Mouse (Mus musculus) embryonic stem cell, embryonic (primary cell): ENCODE data around the gene Txndc9.

Experiments used
- CTCF ChIA-PET, 4 experiments: fragments of 300-600 bp in 2 of 4; fragments of 350-600 bp in 2 of 4; sonication (Branson Sonifier 250); formaldehyde crosslinking; loops; one replicate each; lab custom pipeline; 2022; ENCODE audit warnings: inconsistent platforms in 2 of 4; lab: Charles Lee
- POLR2A ChIA-PET, 4 experiments: fragments of 300-600 bp in 2 of 4; fragments of 350-600 bp in 2 of 4; sonication (Branson Sonifier 250); formaldehyde crosslinking; loops; one replicate each; lab custom pipeline; 2022; ENCODE audit warnings: antibody characterized with exemption in 4 of 4, inconsistent platforms in 1 of 4; lab: Charles Lee

The Txndc9 gene

DNA sequence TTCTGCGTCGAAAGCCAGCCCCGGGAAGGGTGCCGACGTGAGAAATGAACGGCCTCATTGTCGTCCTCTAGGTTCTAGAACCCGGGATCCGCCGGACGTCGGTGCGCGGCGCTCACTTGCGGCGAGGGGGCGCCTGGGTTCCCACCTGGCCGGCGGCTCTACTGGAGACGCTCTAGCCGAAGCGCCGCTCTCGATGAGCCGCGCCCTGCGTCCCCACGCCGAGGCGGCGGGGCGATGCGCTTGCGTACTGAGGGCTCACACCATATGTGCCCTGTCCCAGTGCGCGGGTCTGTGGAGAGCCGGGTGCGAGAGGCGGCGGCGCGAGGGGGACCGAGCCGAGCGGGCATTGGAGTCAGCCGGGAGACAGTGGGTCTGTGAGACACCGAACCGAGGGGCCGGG lies at the start of gene Txndc9, which contains the start of gene Eif5b:
TSS of gene Txndc9 (minus strand) at position 27 of the 400 bp plus-strand sequence.
TSS of gene Eif5b (plus strand) at position 144 of the 400 bp plus-strand sequence.
- CTCF ChIA-PET, result no interaction called here

DNA sequence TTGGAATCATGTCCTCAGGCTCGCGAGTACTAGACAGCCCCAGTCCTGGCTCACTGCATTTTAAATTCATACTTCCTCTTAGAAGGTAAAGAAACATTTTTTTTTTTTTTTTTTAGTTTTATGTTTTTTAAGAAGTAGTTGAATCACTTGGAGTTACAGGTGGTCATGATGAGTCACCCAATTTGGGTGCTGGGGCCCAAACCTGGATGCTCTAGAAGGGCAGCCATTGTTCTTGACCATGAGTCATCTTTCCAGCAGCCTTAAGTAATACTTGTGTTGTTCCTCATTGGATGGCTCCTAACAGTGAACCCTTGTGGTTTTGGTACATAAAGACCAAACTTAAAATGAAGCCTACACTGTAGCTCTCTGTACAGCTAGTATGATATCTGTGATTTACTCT lies 41.2 kb upstream of the Txndc9 start:
- CTCF ChIA-PET, result interaction anchor here in 1 of 4 experiments (0.7 kb wide), 1 partner anchor 34 kb away, joined by 6 read pairs; no protein-coding TSS in a partner anchor
- POLR2A ChIA-PET, result interaction anchor here in 1 of 4 experiments (0.5 to 1.7 kb wide), 3 partner anchors 18 to 1260 kb away, joined by 3 to 8 read pairs (median 3); no protein-coding TSS in a partner anchor

More for the DNA sequence above, at the start of gene Txndc9, which contains the start of gene Eif5b:
- POLR2A ChIA-PET, result interaction anchor here in 2 of 4 experiments (0.9 to 2.5 kb wide), 6 partner anchors 11 to 133 kb away, joined by 3 to 15 read pairs (median 5); partner anchors contain the start of genes Mitd1 (in 2 of the 2) and Mrpl30 (in 2 of the 2)

DNA sequence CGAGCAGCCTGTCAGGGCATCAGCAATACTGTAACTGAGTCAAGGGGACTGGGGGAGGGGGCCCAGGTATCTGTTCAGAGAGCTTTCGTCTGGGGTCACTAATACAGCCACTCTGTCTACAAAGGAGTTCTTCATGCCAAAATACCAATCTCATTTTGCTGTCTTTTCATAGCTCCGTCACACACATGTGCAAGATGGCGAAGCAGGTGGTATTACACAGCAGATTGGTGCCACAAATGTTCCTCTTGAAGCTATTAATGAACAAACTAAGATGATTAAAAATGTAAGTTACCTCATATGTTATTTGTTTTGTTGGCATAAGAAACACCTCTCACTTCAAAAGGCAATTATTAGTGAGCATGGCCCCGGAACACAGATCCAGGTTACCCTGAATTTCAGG lies 39.7 kb upstream of the Txndc9 start:
- CTCF ChIA-PET, result no interaction called here
- POLR2A ChIA-PET, result interaction anchor here in 3 of 4 experiments (0.6 to 2.4 kb wide), 8 partner anchors 12 to 556 kb away, joined by 3 to 5 read pairs (median 4); partner anchors contain the start of gene Txndc9 (in 1 of the 3)

DNA sequence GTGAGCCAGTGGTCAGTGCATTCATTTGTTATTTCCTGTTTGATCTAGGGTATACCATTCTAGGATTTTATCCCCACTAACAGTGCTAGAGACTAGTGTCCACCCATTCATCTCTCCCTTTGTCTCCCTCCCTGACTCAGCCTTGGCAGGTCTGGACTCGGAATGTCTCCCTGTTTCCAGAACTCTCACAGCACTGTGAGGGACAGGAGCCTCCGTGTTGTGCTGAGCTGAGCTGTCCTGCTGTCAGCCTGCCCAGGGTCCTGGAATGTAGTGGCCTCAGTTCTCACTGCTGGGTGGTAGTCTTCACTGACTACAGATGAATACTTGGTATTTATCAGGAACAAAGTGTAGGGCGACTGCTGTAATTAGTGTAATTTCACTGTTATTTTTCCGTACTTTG lies 37.8 kb upstream of the Txndc9 start:
- CTCF ChIA-PET, result no interaction called here
- POLR2A ChIA-PET, result interaction anchor here in 2 of 4 experiments (1.0 to 2.4 kb wide), 3 partner anchors 36 to 39 kb away, joined by 3 to 5 read pairs (median 4); partner anchors contain the start of gene Txndc9 (in 1 of the 2)

DNA sequence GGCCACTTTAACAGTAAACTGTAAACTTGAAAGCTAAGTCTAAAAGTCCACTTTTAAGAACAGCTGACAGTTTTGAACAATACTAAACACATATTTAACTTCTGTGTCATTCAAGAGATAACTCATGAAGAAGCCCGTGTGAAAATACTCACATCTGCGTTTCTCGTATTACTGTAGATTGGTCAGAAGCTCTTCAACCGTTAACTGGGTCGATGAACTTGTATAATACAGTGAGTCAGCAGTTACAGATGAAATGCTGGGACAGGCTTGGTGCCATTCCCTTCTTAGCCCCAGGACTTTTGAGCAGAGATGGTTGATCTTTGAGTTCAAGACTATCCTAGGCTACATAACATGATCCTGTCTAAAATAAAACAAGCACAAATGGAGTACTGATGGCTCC lies 33.7 kb upstream of the Txndc9 start:
- ChIA-PET CTCF (no interaction called here), POLR2A (no interaction called here)

DNA sequence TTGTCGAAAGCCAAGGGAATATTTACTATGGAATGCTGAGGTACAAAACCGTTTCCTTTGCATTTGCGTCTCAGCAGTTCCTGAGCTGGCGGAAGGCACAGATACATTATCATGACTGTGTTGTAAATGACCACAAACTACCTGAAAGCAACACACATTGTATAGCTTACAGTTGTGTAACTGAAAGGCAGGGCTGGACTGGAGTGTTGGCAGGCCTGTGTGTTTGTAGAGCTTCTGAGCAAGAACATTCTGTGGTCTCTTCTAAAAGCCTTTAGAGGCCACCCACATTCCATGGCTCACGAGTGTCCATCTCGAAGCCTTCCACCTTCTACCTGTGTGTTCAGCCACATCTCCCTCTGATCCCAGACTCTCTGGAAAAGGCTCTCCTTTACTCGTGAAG lies 29.6 kb upstream of the Txndc9 start:
- CTCF ChIA-PET, result interaction anchor here in 1 of 4 experiments (1.2 kb wide), 1 partner anchor 760 kb away, joined by 3 read pairs; no protein-coding TSS in a partner anchor
- POLR2A ChIA-PET, result interaction anchor here in 1 of 4 experiments (0.5 kb wide), 1 partner anchor 37 kb away, joined by 3 read pairs; no protein-coding TSS in a partner anchor

DNA sequence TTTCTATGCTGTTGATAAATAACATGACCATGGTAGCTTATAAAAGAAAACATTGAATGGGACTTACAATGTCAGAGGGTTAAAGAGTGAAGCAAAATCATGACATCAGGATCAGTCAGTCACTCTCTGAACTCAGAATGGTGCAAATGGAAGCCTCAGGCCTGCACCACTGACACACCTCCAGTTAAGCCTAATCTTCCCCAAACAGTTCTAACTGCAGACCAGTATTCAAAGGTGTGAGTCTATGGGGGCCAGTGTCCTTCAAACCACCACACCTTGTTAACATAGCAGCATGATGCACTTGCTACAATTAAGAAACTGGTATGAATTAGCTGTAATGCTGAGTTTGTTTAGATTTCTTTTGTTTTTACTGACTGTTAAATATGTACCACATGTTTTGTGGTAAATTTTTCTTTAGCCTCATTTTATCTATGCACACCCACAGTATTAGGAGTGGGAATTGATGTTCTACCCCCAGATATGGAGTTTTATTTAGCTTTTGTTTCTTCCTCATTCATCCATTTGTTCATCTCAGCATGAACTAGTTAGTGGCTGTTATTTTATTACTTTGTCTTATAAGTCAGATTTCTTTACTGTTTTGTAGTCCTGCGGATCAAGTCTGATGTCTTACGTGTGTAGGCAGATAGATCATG lies 17.0 kb upstream of the Txndc9 start:
- CTCF ChIA-PET, result no interaction called here
- POLR2A ChIA-PET, result interaction anchor here in 2 of 4 experiments (1.2 to 2.6 kb wide), 4 partner anchors 9 to 18 kb away, joined by 3 to 7 read pairs (median 4); no protein-coding TSS in a partner anchor

DNA sequence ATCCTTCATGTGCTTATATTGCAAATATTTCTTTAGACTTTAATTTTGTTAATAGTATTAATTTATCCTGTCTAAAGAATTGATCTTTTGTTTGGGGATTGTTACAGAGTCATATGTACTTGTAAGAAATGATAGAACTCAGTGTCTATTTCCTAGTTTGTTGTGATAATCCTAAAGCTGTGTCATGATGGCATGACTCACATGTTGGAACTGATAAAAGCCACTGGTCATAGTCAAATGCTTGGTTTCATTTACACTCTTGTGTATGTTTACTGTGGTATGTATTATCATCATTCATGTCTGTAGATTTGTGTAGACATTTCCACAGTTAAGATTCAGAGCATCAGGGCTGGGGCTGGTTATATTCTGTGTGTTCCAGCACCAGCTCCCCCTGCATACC lies 14.8 kb upstream of the Txndc9 start:
- ChIA-PET POLR2A (interaction anchor here in 2 of 4 experiments (0.7 to 1.6 kb wide), 5 partner anchors 9 to 41 kb away, joined by 3 to 10 read pairs (median 3); no protein-coding TSS in a partner anchor), CTCF (no interaction called here)

DNA sequence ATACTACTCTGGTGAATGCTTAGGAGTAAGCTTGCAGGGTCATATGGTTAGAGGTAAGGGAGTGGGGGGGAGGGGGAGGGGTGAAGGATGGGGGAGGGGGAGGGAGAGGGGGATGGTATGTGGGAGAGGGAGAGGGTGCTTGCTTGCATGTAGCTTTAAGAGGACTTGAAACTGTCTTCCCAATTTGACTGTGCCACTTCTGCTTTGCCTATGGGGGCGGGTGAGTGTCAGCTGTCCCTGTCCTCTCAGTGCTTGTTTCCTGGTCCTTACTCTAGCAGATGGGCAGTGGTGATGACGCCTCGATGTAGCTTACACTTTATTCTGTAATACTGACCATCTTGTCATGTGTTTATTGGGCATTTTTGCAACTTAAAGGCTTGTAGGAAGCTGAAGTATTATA lies 14.4 kb upstream of the Txndc9 start:
- CTCF ChIA-PET, result interaction anchor here in 1 of 4 experiments (1.0 kb wide), 1 partner anchor 10 kb away, joined by 3 read pairs; no protein-coding TSS in a partner anchor

DNA sequence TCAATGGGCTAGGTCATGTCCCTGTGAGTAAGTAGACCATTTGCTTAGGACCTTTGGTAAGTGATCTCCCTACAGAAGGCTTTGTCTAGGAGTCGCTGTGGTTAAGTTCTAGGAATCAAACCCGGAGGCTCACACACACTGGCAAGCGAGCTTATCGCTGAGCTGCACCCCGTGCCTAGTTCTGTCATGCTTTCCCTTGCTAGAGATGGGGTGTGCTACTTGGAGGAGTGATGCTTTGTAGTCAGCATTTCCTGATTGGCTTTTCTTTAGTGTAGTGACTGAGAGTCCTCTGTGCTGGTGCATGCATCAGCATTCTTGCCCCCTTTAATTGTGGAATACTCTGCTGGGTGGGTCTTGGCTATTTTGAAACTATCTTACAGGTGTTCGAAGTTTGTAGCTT lies 14.0 kb upstream of the Txndc9 start:
- CTCF ChIA-PET, result interaction anchor here in 1 of 4 experiments (1.0 kb wide), 1 partner anchor 10 kb away, joined by 3 read pairs; no protein-coding TSS in a partner anchor
- POLR2A ChIA-PET, result interaction anchor here in 1 of 4 experiments (0.7 to 1.6 kb wide), 3 partner anchors 8 to 15 kb away, joined by 3 to 10 read pairs (median 3); no protein-coding TSS in a partner anchor

More for the DNA sequence above, 14.4 kb upstream of the Txndc9 start:
- POLR2A ChIA-PET, result interaction anchor here in 2 of 4 experiments (0.7 to 1.6 kb wide), 5 partner anchors 8 to 41 kb away, joined by 3 to 10 read pairs (median 3); no protein-coding TSS in a partner anchor

DNA sequence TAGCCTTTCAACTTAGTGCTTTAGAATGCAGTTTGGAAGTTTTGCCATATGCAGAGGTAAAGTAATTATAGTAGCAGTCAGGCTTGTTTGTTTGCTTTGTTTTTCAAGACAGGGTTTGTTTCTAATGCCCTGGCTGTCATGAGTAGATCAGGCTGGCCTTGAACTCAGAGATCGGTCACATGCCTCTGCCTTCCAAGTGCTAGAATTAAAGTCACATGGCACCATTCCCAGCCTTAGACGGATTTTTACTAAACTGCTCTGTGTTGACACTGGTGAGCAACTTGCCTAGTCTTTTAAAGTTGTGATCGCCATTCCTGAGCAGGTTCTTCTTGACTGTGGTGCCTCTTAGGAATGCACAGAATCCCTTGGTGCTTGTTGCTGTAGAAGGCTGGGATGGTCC lies 9.0 kb upstream of the Txndc9 start:
- ChIA-PET CTCF (no interaction called here), POLR2A (interaction anchor here in 1 of 4 experiments (1.3 kb wide), 1 partner anchor 10 kb away, joined by 3 read pairs; no protein-coding TSS in a partner anchor)

DNA sequence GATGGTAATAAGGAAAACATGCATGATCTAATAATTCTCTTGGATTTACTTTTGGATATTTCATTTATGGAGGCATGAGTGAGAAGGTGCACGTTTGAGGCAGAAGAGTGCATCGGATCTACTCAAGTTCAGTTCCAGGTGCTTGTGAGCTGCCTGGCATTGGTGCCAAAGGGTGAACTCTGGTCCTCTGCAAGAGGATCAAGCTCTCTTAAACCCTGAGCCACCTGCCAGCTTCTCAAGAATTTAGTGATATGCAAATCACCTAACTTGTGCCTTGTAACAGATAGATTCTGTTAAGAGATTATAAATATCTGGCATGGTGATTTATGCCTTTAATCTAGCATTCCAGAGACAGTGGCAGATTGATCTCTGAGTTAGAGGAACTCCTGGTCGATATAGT lies 5.4 kb upstream of the Txndc9 start:
- CTCF ChIA-PET, result interaction anchor here in 1 of 4 experiments (0.6 kb wide), 1 partner anchor 18 kb away, joined by 3 read pairs; no protein-coding TSS in a partner anchor
- POLR2A ChIA-PET, result interaction anchor here in 1 of 4 experiments (0.6 to 1.7 kb wide), 3 partner anchors 10 to 1360 kb away, joined by 3 to 4 read pairs (median 3); no protein-coding TSS in a partner anchor

DNA sequence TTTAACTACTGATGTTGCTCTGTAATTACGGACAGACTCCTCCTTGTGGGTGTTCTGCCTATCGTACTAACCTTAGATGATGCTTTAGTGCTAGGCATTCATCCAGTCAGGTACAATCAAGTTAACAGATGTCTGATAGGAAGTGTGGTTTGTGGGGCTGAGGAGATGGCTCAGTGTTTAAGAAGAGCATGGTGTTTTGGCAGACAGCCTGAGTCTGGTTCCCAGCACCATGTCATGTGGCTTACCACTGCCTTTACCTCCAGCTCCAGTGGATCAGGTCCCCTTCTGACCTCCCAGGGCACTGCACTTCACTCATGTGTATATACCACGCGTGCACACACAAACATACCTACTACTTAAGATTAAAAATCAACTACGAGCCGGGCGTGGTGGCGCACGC lies 4.3 kb upstream of the Txndc9 start:
- ChIA-PET CTCF (interaction anchor here in 2 of 4 experiments (0.6 to 1.1 kb wide), 2 partner anchors 10 to 42 kb away, joined by 3 to 5 read pairs; no protein-coding TSS in a partner anchor), POLR2A (interaction anchor here in 1 of 4 experiments (1.2 to 2.0 kb wide), 3 partner anchors 11 to 16 kb away, joined by 3 to 5 read pairs (median 3); no protein-coding TSS in a partner anchor)

DNA sequence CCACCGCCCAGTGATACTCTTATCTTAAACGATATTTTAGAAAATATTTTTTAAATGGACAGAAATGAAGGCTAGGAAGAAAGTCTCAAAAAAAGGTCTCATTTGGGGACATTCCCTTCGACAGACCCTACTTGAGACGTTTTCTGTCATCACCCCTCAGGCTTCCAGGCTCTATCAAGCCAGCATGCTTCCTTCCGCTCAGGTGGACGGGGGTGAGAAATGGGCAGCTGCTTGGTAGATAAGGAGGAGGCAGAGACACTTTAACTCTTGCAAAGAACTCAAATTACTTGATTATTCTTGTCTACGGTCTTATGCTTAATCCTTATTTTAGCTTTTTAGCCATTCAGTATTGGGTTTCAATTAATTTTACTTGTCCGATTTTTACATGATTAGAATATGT lies 3.2 kb upstream of the Txndc9 start:
- CTCF ChIA-PET, result no interaction called here
- POLR2A ChIA-PET, result interaction anchor here in 2 of 4 experiments (0.7 to 2.0 kb wide), 3 partner anchors 14 to 112 kb away, joined by 3 to 5 read pairs (median 3); no protein-coding TSS in a partner anchor

DNA sequence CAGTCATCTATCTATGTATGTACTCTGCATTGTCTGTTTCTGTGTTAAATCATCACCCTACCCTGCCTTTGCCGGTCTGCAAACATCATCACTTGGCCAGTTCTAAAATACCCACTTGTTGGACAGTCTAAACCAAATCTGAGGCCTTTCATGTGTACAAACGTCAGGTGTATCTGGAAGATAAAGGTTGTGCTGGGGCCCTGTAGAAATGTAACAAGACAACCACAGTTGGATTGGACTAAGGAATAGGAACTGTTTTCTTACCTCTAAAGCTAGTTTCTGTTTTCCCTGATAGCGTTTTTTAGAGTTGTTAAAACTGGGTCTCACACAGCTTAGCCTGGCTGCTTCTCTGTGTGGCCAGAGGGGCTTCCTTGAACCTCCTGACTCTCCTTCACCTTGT lies 1.9 kb upstream of the Txndc9 start:
- ChIA-PET CTCF (no interaction called here), POLR2A (interaction anchor here in 3 of 4 experiments (0.6 to 1.8 kb wide), 10 partner anchors 10 to 135 kb away, joined by 3 to 5 read pairs (median 3); partner anchors contain the start of genes Mitd1 (in 1 of the 3) and Mrpl30 (in 1 of the 3))

DNA sequence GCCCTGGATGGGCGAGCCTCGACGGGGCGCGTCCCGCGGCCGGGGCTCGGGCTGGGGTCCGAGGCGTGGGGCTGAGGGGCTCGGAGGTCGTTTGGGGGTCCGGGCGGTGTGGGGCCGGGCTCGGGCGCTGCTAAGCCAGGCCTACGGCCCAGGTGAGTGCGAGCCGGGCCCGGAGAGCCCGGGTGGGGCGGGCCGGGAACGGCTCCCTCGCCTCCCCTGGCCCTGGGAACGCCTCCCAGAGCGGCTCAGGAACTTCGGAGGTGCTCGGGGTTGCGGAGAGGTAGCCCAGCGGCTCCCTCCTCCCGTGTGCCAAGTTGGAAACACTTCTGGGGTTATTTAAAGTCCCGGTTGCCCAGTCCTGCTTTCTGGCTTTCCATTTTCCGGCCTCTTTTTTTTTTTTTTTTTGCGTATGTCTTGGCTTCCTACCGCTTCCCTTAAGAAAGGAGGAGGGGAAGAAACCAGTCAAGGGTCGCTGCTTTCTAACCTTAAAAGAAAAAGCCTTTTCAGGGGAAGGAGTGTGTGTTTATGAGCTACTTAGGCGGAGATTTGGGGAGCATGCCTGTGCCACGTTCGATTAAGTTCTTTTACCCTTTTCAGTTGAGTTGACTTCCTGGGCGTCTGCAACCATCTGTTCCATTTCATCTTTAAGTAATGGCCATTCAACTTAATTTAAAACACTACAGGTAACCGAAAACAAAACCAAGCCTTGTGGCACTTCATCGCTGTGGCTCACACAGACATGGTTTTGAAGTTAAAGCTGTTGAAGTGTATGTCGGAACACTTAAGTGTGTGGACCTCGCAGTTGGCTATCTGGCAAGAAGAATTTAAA lies 892 bp upstream of the Txndc9 start:
- ChIA-PET POLR2A (interaction anchor here in 3 of 4 experiments (0.6 to 1.8 kb wide), 10 partner anchors 11 to 1203 kb away, joined by 3 to 9 read pairs (median 4); no protein-coding TSS in a partner anchor), CTCF (interaction anchor here in 2 of 4 experiments (0.6 to 0.7 kb wide), 2 partner anchors 85 to 579 kb away, joined by 3 to 6 read pairs; no protein-coding TSS in a partner anchor)

DNA sequence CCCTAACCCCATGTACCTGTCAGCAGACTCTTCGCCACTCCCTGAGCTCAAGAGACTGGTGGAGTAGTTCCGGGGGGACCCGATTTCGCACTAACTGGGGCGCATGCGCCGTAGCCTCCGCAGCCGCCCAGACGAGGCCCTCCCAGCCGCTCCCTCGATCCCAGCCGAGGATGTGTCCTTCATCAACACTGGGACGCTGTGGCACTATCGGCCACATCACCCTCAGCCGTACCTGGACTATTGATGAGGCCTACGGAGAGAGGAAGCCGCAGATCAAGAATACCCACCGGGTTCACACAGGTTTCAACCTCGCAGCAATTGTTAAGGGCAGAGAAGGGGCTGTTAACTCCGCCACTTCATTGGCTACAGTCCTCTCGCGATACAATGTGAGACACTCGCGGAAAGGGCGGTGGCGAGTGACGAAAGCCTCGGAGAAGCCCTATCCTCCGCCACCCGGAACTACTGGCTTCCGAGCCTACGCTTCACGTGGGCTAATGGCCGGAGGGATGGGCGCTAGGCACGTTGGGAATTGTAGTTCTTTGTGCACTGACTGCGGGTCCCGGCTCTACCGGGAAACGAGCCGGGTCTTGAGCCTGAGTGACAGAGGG lies 712 bp downstream of the Txndc9 start:
- ChIA-PET POLR2A (interaction anchor here in 3 of 4 experiments (0.5 to 3.1 kb wide), 46 partner anchors 7 to 790 kb away, joined by 3 to 15 read pairs (median 4); partner anchors contain the start of genes Lipt1 (in 2 of the 3), Mitd1 (in 2 of the 3), Mrpl30 (in 2 of the 3) and Rev1 (in 1 of the 3)), CTCF (interaction anchor here in 2 of 4 experiments (0.6 to 1.3 kb wide), 4 partner anchors 11 to 1486 kb away, joined by 3 to 4 read pairs (median 4); no protein-coding TSS in a partner anchor)
